Mouse (Mus musculus) liver, adult 2 months (tissue): ENCODE results near the gene Ano3. TPM values are rescaled to one million over a fixed set of nuclear protein-coding genes. Genes with fewer than 3 reads are reported as not detected.

Experiments
- DNase-seq: peaks from one replicate; pipeline ENCODE4 v3.0.0-alpha.2; 2011; ENCODE audit warnings: low read depth, low spot score; ENCODE audit errors: extremely low read depth
- H3K27ac ChIP-seq: fragments of 200-500 bp; replicated peaks from 2 replicates; pipeline ENCODE4 v1.5.1; 2012; ENCODE audit warnings: low read depth, mild to moderate bottlenecking, control low read depth, inconsistent platforms, low read length; ENCODE audit not compliant: insufficient read depth
- H3K27me3 ChIP-seq: fragments of 200-500 bp; 2 replicates; pipeline ENCODE4 v1.6.1; 2012; ENCODE audit warnings: mild to moderate bottlenecking, moderate library complexity, low read length, inconsistent platforms; ENCODE audit not compliant: control insufficient read depth, insufficient read depth
- H3K36me3 ChIP-seq: fragments of 200-500 bp; 2 replicates; pipeline ENCODE4 v1.6.1; 2012; ENCODE audit warnings: low read length, inconsistent platforms; ENCODE audit not compliant: control insufficient read depth, insufficient read depth
- H3K4me1 ChIP-seq: fragments of 200-500 bp; 2 replicates; pipeline ENCODE4 v1.6.1; 2011; ENCODE audit warnings: low read length; ENCODE audit not compliant: control insufficient read depth, insufficient read depth
- H3K4me3 ChIP-seq: fragments of 200-500 bp; 2 replicates; pipeline ENCODE4 v1.5.1; 2011; ENCODE audit warnings: low read depth, mild to moderate bottlenecking, control low read depth, low read length, moderate library complexity; ENCODE audit not compliant: insufficient read depth
- H3K79me2 ChIP-seq: fragments of 200-500 bp; 2 replicates; pipeline ENCODE4 v1.6.1; 2012; ENCODE audit warnings: inconsistent platforms, mild to moderate bottlenecking, low read length, moderate library complexity; ENCODE audit not compliant: control insufficient read depth, insufficient read depth
- H3K9ac ChIP-seq: fragments of 200-500 bp; 2 replicates; pipeline ENCODE4 v1.6.1; 2012; ENCODE audit warnings: low read depth, mild to moderate bottlenecking, control low read depth, inconsistent platforms, low read length
- CTCF ChIP-seq: fragments of 200-500 bp; IDR thresholded peaks from 2 replicates; pipeline ENCODE4 v1.5.1; 2011; ENCODE audit warnings: low read depth, low read length, control low read depth
- POLR2A ChIP-seq: fragments of 200-500 bp; IDR thresholded peaks from 2 replicates; pipeline ENCODE4 v1.6.1; 2011; ENCODE audit warnings: low read length, control low read depth; ENCODE audit not compliant: insufficient read depth; ENCODE audit errors: extremely low read depth
- WGBS: fragments of 180-500 bp; shearing (Covaris S2); methylation state at CpG from one replicate; pipeline ENCODE4 v1.1.7; 2018; 5-methylcytosine and 5-hydroxymethylcytosine counted together
- polyA plus RNA-seq: library from polyadenylated mRNA; depleted of rRNA; stranded (reverse); fragments of >200 nt; gene quantifications from 2 replicates; pipeline ENCODE4 v1.2.3, GENCODE M21; 2012; rRNA removed
- total RNA-seq: library from RNA; depleted of rRNA; stranded (reverse); fragments of >200 nt; gene quantifications from 2 replicates; pipeline ENCODE4 v1.2.3, GENCODE M21; 2014; rRNA removed

Gene Ano3
- total and polyA plus RNA-seq, 2 experiments: not detected

DNA sequence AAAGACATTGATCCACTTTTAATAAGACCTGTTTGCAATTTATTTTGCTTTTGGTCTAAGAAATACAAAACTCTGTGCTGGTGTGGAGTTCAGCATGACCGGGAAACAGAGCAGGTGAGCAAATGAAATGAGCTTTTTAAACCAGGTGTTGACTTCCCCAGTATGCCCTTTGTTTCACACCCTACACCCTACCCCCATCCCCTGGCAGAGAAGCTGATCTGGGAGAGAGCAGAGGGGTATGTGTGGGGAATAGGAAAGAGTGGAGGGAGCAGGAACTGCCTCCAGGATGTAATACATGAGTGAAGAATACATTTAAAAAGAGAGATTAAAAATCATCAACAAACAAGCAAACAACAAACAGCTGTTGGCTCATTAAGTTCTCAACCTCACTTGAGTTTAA, 306.4 kb downstream of the Ano3 start:
- 53% methylated on average over 1 of the region's 1 CpGs for WGBS
- H3K27me3 ChIP-seq: no peaks in the 10 kb centered on the region

More for the DNA sequence above, 306.4 kb downstream of the Ano3 start:
- no peak for DNase-seq
- TF ChIP-seq POLR2A: no peak
- TF ChIP-seq CTCF: no peak
- Histone ChIP-seq H3K4me3 (no peak overlapping the region), H3K27ac (no peak overlapping the region), H3K4me1 (no peaks in the 10 kb centered on the region), H3K79me2 (no peaks in the 10 kb centered on the region), H3K9ac (no peak overlapping the region), H3K36me3 (no peaks in the 10 kb centered on the region)

Other genes starting within 250 kb of the Ano3 start
- gene Muc15, start 229.6 kb downstream of the Ano3 start, total RNA-seq: not detected in 2 replicates
- gene Muc15, start 229.6 kb downstream of the Ano3 start, polyA plus RNA-seq: not detected in 2 replicates
- gene Gm13941, start 155.1 kb upstream of the Ano3 start, total RNA-seq: not detected in 2 replicates
- not detected in 2 replicates for gene Gm13941, start 155.1 kb upstream of the Ano3 start, polyA plus RNA-seq
- gene Gm15130, start 202.0 kb upstream of the Ano3 start, total RNA-seq: not detected in 2 replicates
- gene Gm15130, start 202.0 kb upstream of the Ano3 start, polyA plus RNA-seq: not detected in 2 replicates